Mouse (Mus musculus): ENCODE data around the gene Ciapin1. TPM values are rescaled to one million over a fixed set of nuclear protein-coding genes. Genes with fewer than 3 reads are reported as not detected.

Gene Ciapin1
- polyA plus RNA-seq, 1 experiment from 2014 or later = 197 TPM

DNA sequence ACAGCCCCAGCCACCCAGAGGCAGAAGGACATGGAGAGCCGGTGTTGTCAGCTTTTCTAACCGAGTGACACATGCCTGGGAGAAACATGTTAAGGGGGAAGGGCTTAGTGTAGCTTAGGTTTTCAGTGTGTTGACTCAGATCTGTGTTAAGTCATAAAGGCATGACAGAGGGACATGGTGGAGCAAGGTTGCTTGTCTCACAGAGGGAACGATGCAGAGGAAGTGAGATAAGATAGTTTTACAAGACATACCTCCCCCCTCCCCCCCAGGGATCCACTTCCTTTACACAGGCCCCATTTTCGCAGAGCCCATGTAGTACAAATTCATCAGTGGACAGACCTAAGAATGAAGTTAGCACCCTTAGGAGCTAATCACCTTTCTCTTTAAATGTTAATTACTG is 35.8 kb downstream of the Ciapin1 start:
- Histone ChIP-seq H3K9ac (no peak overlapping the region), H3K27ac (replicated peaks) (no peak overlapping the region), H3K4me1 (replicated peaks) (0 out of 2 replicates have a peak, but pooled peaks cover 2% of the 10 kb centered on the region), H3K9me3 (no peaks in the 10 kb centered on the region), H3K4me3 (no peak overlapping the region), H3K36me3 (no peaks in the 10 kb centered on the region), H3K27me3 (no peaks in the 10 kb centered on the region), H3K4me2 (no peak overlapping the region)
- no peak for ATAC-seq (ENCODE audit: low FRiP score, low read depth)
- 88% methylated on average over 4 of the region's 4 CpGs for WGBS

DNA sequence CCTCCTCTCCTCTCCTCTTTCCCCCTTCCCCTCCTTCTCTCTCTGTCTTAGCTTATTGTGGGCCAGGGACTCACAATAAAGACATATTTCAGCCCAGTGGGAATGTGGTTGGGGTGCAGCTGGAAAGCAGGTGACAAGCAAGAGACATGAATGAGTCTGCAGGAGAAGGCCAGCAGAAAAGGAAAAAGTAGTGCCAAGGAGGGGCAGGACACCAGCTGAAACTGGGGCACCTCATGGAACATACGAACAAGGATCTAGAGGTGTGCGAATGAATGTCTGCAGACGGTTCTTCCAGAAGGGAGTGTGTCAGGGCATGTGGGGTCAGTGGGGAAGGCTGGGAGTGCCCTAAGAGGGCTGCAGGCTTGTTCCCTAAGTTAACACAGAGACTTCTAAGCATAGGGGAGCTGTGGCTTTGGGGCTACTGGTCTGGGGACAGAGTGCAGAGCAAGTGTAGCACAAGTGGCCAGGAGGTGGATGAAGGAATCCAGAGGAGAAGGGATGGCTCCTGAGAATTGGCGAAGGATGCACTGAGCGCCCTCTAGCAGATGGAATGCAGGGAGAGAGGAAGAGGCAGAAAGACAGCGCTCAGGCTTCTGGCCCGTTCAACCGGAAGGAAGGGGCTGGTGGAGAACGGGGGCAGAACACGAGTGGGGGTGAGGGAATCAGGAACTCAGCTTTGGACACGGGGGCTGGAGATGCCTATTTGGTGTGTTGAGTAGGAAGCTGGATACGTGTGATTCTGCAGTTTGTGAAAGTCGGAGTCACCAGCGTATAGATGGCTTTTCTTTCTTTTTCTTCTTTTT is 36.7 kb downstream of the Ciapin1 start:
- no peak overlapping the region for H3K9ac ChIP-seq
- no peaks in the 10 kb centered on the region for H3K4me1 ChIP-seq (replicated peaks)
- no peak overlapping the region for H3K4me2 ChIP-seq
- ATAC-seq (ENCODE audit: low FRiP score, low read depth) = no peak
- no peaks in the 10 kb centered on the region for H3K36me3 ChIP-seq
- H3K9me3 ChIP-seq = no peaks in the 10 kb centered on the region
- 46% methylated on average over 14 of the region's 14 CpGs for WGBS
- no peak overlapping the region for H3K27ac ChIP-seq (replicated peaks)
- no peaks in the 10 kb centered on the region for H3K27me3 ChIP-seq
- H3K4me3 ChIP-seq = no peak overlapping the region

GRCm38 (mm10) chr8:94800278-94800968 is 37.7 kb downstream of the Ciapin1 start:
- 71% methylated on average over 7 of the region's 7 CpGs for WGBS
- no peaks in the 10 kb centered on the region for H3K36me3 ChIP-seq
- no peak overlapping the region for H3K27ac ChIP-seq (replicated peaks)

GRCm38 (mm10) chr8:94794782-94795181 is 43.4 kb downstream of the Ciapin1 start:
- Histone ChIP-seq H3K36me3 (no peaks in the 10 kb centered on the region), H3K9ac (no peak overlapping the region), H3K4me1 (replicated peaks) (no peaks in the 10 kb centered on the region), H3K9me3 (no peaks in the 10 kb centered on the region), H3K4me3 (no peak overlapping the region), H3K4me2 (no peak overlapping the region), H3K27ac (replicated peaks) (no peak overlapping the region), H3K27me3 (no peaks in the 10 kb centered on the region)
- 96% methylated on average over 2 of the region's 2 CpGs for WGBS
- ATAC-seq (ENCODE audit: low FRiP score, low read depth) = no peak

More at GRCm38 (mm10) chr8:94800278-94800968, 37.7 kb downstream of the Ciapin1 start:
- no peak overlapping the region for H3K9ac ChIP-seq
- no peak overlapping the region for H3K4me3 ChIP-seq
- H3K4me2 ChIP-seq = no peak overlapping the region
- H3K9me3 ChIP-seq = no peaks in the 10 kb centered on the region
- no peak for ATAC-seq (ENCODE audit: low FRiP score, low read depth)
- no peaks in the 10 kb centered on the region for H3K27me3 ChIP-seq
- H3K4me1 ChIP-seq (replicated peaks) = no peaks in the 10 kb centered on the region

- H3K36me3 ChIP-seq = no peaks in the 10 kb centered on the region
- no peaks in the 10 kb centered on the region for H3K4me1 ChIP-seq (replicated peaks)
- no peak overlapping the region for H3K4me3 ChIP-seq
- H3K4me2 ChIP-seq = no peak overlapping the region
- H3K9me3 ChIP-seq = no peaks in the 10 kb centered on the region
- H3K27ac ChIP-seq (replicated peaks) = no peak overlapping the region
- 89% methylated on average over 4 of the region's 4 CpGs for WGBS
- no peak overlapping the region for H3K9ac ChIP-seq
- ATAC-seq (ENCODE audit: low FRiP score, low read depth) = no peak
- no peaks in the 10 kb centered on the region for H3K27me3 ChIP-seq
Observed at GRCm38 (mm10) chr8:94794368-94794767, 43.8 kb downstream of the Ciapin1 start.

DNA sequence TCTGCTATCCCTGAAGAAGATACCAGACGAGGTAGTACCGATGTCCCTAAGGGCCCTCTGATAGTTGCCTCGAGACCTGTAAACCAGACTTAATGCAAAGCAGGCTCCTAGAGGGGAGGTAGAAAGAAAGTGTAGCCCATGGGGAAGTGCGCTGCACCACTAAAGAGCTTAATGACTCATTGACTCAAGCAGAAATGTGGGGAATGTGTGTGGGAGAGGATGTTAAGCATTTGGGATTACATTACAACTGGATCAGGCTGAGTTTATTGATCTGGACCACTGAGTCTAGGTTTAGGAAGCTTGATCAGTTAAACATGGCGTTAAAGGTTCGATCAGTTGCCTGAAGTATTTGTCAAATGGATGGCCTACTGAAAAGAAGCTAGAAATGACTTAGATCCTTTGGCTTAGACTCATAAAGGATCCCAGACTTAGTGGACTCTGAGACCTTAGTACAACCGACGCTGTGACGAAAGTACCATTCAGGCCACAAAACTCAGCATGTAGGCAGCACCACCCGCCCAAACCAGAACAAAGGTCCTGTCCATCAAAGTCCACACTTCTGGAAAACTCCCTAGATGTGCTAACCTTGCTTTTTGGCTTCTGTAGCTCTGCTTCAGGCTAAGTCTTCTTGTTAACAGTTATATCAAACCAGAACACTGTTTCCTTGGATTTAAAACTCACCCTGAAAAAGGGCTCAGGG is 48.8 kb downstream of the Ciapin1 start:
- Histone ChIP-seq H3K4me3 (no peak overlapping the region), H3K27ac (replicated peaks) (no peak overlapping the region), H3K4me2 (no peak overlapping the region), H3K9me3 (no peaks in the 10 kb centered on the region), H3K36me3 (no peaks in the 10 kb centered on the region), H3K9ac (no peak overlapping the region), H3K4me1 (replicated peaks) (no peaks in the 10 kb centered on the region), H3K27me3 (no peaks in the 10 kb centered on the region)
- ATAC-seq (ENCODE audit: low FRiP score, low read depth) = no peak
- WGBS = 62% methylated on average over 10 of the region's 10 CpGs

DNA sequence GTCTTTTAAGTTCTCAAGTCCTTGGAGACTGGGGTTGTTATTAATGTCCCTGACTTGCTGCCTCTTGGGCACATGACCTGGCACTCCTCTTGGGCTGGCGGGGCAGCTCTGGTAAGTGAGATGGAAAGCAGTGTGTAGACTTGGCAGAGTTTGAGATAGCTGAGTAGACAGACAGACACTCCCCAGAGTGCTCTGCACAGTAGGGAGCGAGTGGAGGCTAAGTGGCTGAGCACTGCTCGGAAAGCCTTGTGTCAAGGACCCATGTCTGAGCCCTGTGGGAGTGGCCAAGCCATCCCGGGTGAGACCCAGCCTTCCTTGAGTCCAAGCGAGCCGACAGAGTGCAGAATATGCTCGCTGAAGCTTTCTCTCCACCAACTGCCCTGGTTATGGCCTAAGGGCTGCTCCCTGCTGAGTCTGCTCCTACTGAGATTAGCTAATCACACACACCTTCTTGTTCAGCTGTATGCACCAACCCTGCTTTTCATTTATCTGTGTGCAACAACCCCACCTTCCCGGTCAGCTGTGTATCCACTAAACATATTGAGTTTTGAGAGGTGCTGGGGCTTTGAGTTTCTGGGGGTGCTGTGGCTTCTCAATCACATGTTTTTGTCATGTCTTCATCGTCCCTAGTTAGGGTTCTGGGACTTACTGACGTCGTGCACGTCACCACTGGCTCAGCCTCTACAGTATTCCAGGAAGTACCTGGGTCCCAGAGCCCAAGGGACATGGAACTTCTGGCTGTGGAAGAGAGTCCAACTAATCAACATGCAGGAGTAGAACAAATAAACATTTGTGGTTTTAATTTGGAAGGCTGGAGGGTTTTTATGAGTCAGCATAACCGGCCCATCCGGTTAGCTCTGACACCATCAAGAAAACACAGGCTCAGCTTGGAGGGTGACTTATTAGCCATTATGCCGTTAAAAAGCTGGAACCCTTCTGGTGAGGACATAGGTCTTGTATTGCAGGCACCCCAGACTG is 50.3 kb downstream of the Ciapin1 start:
- Histone ChIP-seq H3K4me2 (no peak overlapping the region), H3K9me3 (no peaks in the 10 kb centered on the region), H3K27ac (replicated peaks) (no peak overlapping the region), H3K9ac (no peak overlapping the region), H3K36me3 (no peaks in the 10 kb centered on the region), H3K4me1 (replicated peaks) (no peaks in the 10 kb centered on the region), H3K27me3 (no peaks in the 10 kb centered on the region), H3K4me3 (no peak overlapping the region)
- 72% methylated on average over 15 of the region's 15 CpGs for WGBS
- ATAC-seq (ENCODE audit: low FRiP score, low read depth) = no peak

- H3K4me1 ChIP-seq (replicated peaks) = peaks cover 5% of the 10 kb centered on the region; the same call in 1 of the 2 replicates
- WGBS = 76% methylated on average over 6 of the region's 6 CpGs
- no peaks in the 10 kb centered on the region for H3K27me3 ChIP-seq
- H3K27ac ChIP-seq (replicated peaks) = no peak overlapping the region
- no peaks in the 10 kb centered on the region for H3K9me3 ChIP-seq
- ATAC-seq (ENCODE audit: low FRiP score, low read depth) = no peak
- no peak overlapping the region for H3K9ac ChIP-seq
- H3K4me3 ChIP-seq = no peak overlapping the region
- no peaks in the 10 kb centered on the region for H3K36me3 ChIP-seq
- no peak overlapping the region for H3K4me2 ChIP-seq
Observed at GRCm38 (mm10) chr8:94785995-94786595, 52.1 kb downstream of the Ciapin1 start.

- H3K27ac ChIP-seq (replicated peaks) = no peak overlapping the region
- H3K4me2 ChIP-seq = no peak overlapping the region
- H3K36me3 ChIP-seq = no peaks in the 10 kb centered on the region
- WGBS = 72% methylated on average over 12 of the region's 12 CpGs
- H3K4me3 ChIP-seq = no peak overlapping the region
- ATAC-seq (ENCODE audit: low FRiP score, low read depth) = no peak
- no peaks in the 10 kb centered on the region for H3K9me3 ChIP-seq
- H3K9ac ChIP-seq = no peak overlapping the region
- peaks cover 5% of the 10 kb centered on the region; the same call in 1 of the 2 replicates for H3K4me1 ChIP-seq (replicated peaks)
- no peaks in the 10 kb centered on the region for H3K27me3 ChIP-seq
Observed at GRCm38 (mm10) chr8:94785247-94785985, 52.7 kb downstream of the Ciapin1 start.

DNA sequence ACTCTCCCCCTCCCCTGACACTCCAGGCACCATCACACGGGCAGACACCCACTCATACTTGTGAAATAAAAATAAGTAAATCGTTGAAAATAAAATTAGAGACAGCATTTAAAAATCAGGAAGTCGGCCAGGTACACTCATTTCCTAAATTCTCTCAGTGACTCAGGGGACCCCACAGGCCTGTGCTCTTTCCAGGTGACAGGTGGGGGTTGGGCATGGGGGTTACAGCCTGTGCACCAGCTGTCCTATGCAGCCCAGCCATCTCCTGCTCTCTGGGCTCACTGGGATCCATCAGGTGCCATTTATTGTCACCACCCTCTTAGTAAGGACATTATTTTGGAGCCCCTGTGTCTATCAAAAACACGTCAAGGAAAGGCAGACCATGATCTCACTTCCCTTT is 54.3 kb downstream of the Ciapin1 start:
- no peak for ATAC-seq (ENCODE audit: low FRiP score, low read depth)
- H3K4me3 ChIP-seq = no peak overlapping the region
- 85% methylated on average over 4 of the region's 4 CpGs for WGBS

More for the DNA sequence above, 54.3 kb downstream of the Ciapin1 start:
- Histone ChIP-seq H3K27ac (replicated peaks) (no peak overlapping the region), H3K4me2 (no peak overlapping the region), H3K9me3 (no peaks in the 10 kb centered on the region), H3K27me3 (no peaks in the 10 kb centered on the region), H3K36me3 (no peaks in the 10 kb centered on the region), H3K4me1 (replicated peaks) (peaks cover 6% of the 10 kb centered on the region; the same call in 1 of the 2 replicates), H3K9ac (no peak overlapping the region)

Measured in hindbrain, embryonic 15.5 days (tissue).